Mouse (Mus musculus) stomach, embryonic 14.5 days (tissue): ENCODE results near the gene Hspa5. TPM values are rescaled to one million over a fixed set of nuclear protein-coding genes. Genes with fewer than 3 reads are reported as not detected.
"Not testable (repeated sequence)": the region's sequence is repeated elsewhere in the genome, so short reads cannot be mapped to it uniquely, and the experiment has no call there.

Experiments used
- ATAC-seq: fragments of 200-750 bp; cut with Nextera tagmentation; 2 replicates; pipeline ENCODE4 v1.8.0; 2017; ENCODE audit warnings: low read depth, moderate TSS enrichment; ENCODE audit not compliant: insufficient number of reproducible peaks, insufficient read depth, low FRiP score
- H3K27ac ChIP-seq: fragments of 300-500 bp; sonication (generic); 2 replicates; pipeline ENCODE4 v1.5.1; 2014; ENCODE audit warnings: mild to moderate bottlenecking, low read length, moderate library complexity, mixed read lengths
- H3K27me3 ChIP-seq: fragments of 300-500 bp; sonication (generic); 2 replicates; pipeline ENCODE4 v1.6.1; 2014; ENCODE audit warnings: low read length, control low read depth, mixed read lengths; ENCODE audit not compliant: control insufficient read depth, insufficient read depth
- H3K36me3 ChIP-seq: fragments of 300-500 bp; sonication (generic); 2 replicates; pipeline ENCODE4 v1.6.1; 2014; ENCODE audit warnings: mild to moderate bottlenecking, control low read depth, low read length, moderate library complexity, mixed read lengths; ENCODE audit not compliant: control insufficient read depth, insufficient read depth
- H3K4me1 ChIP-seq: fragments of 300-500 bp; sonication (generic); 2 replicates; pipeline ENCODE4 v1.6.1; 2014; ENCODE audit warnings: low read length, control low read depth, mixed read lengths; ENCODE audit not compliant: control insufficient read depth, insufficient read depth
- H3K4me2 ChIP-seq: fragments of 300-500 bp; sonication (generic); replicated peaks from 2 replicates; pipeline ENCODE4 v1.6.1; 2014; ENCODE audit warnings: low read depth, low read length, control low read depth
- H3K4me3 ChIP-seq: fragments of 300-500 bp; sonication (generic); 2 replicates; pipeline ENCODE4 v1.5.1; 2014; ENCODE audit warnings: low read depth, low read length, control low read depth
- H3K9ac ChIP-seq: fragments of 300-500 bp; sonication (generic); replicated peaks from 2 replicates; pipeline ENCODE4 v1.6.1; 2014; ENCODE audit warnings: low read depth, mild to moderate bottlenecking, control low read depth, low read length, moderate library complexity, mixed read lengths
- H3K9me3 ChIP-seq: fragments of 300-500 bp; sonication (generic); 2 replicates; pipeline ENCODE4 v1.6.1; 2016; ENCODE audit warnings: low read depth, low read length, control low read depth; ENCODE audit not compliant: control insufficient read depth
- WGBS: fragments of 180-500 bp; shearing (Covaris S2); extraction: QIAGEN DNeasy Blood & Tissue Kit; methylation state at CpG from one replicate; pipeline ENCODE4 v1.1.7; 2014; 5-methylcytosine and 5-hydroxymethylcytosine counted together
- polyA plus RNA-seq: library from polyadenylated mRNA; unstranded; fragments of >200 nt; fragmentation: Nextera tagmentation; extraction: Ambion mirVana; gene quantifications from 2 replicates; pipeline ENCODE4 v1.2.1, GENCODE M21; 2014

Gene Hspa5
- polyA plus RNA-seq, 1 experiment from 2014 or later, result 622 TPM

DNA sequence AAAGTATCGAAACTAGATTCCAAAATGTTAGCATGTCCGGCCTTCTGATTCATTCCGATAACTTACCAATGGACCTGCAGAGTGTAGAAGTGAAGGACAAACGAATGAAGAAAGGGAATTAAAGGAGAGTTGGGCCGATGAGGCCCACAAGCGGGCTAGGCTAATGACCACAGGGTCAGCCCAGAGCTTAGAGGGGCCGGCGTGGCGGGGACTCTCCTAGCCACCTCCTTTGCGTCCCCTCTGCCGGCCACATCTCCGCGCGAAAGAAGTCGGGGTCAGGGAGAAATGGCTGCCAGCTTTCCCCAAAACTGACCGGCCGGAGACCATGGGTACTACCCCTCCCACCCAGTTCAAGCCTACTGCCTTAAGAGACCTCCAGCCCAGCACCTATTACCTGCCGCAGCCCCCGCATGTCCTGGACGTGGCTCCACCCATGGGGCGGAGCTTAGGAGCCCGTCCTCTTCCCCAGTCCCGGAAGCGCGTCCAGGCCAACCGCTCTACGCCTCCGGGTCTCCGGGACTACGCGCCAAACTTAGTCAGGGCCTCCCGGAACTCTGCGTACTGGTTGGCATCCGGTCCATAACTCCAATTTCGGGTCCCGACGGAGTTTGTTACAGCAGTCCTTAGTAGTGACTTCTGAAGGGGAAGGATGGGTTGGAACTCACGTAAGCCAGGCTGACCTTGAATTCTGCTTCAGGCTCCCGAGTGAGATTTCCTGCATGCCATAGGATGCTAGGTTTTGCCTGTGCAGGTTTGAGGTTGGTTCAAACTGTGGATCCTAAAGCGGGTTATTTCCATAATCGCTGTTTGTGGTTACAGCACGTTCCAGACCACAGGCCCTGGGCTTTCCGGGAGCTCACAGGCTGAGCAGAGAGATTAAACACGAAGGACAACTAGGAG lies 27.8 kb downstream of the Hspa5 start, which contains the start of gene Rabepk:
Gene Rabepk, minus strand, starts transcription at position 556 of the 900 bp plus-strand sequence.
- WGBS, result 3% methylated on average over 44 of the region's 44 CpGs
- Histone ChIP-seq H3K4me1 (peaks cover 13% of the 10 kb centered on the region; the same call in 1 of the 2 replicates), H3K27ac (peak within 1 kb of the TSS; percentile 3; the same call in 1 of the 2 replicates), H3K4me2 (peak within 1 kb of the TSS; percentile 50), H3K9ac (peak within 1 kb of the TSS; percentile 37), H3K36me3 (no peaks in the 10 kb centered on the region), H3K9me3 (no peaks in the 10 kb centered on the region), H3K4me3 (peak within 1 kb of the TSS; percentile 57), H3K27me3 (no peaks in the 10 kb centered on the region)
- ATAC-seq, result peak; percentile 83

- Histone ChIP-seq H3K9me3 (no peaks in the 10 kb centered on the region), H3K4me2 (peak overlapping the region; percentile 50), H3K4me1 (peaks cover 13% of the 10 kb centered on the region; the same call in 1 of the 2 replicates), H3K27me3 (no peaks in the 10 kb centered on the region), H3K36me3 (0 out of 2 replicates have a peak, but pooled peaks cover 2% of the 10 kb centered on the region), H3K9ac (peak overlapping the region; percentile 37), H3K27ac (no peak overlapping the region), H3K4me3 (peak overlapping the region; percentile 57)
- WGBS, result 79% methylated on average over 7 of the region's 7 CpGs
- ATAC-seq, result no peak
Measured at GRCm38 (mm10) chr2:34800371-34800770, 28.6 kb downstream of the Hspa5 start.

DNA sequence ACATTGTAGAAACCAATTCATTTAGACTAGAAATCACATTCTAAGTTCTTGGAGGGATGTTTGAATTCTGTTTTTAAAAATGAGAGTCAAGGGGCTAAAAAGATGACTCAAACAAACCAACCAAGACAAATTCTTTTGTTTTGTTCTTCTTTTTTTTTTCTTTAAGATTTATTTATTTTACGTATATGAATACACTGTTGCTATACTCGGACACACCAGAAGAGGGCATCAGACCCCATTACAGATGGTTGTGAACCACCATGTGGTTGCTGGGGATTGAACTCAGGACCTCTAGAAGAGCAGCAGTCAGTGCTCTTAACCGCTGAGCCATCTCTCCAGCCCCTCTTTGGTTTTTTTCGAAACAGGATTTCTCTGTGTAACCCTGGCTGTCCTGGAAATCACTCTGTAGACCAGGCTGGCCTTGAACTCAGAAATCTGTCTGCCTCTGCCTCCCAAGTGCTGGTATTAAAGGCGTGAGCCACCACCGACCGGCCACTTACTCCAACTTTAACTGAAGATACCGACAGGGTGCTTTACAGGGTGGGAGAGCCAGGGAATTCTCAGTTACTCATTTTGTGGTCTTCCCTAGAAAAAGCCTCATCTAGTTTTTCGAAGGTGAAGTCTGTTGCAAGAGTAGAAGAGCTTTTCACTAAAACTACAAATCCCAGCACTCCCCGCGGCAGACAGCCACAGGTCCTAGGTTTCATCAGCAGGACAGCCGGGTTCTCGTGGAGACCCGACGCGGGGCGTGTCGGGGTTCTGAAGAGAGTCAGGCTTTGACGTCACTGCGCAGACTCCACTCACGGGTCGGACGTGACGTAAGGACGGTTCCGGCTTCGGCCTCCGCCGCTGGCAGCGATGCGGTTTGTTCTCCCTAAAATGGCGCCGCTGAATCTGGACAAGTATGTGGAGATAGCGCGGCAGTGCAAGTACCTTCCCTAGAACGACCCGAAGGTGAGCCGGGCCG lies 30.0 kb downstream of the Hspa5 start:
- ATAC-seq, result peak; percentile 96
- Histone ChIP-seq H3K4me3 (peak overlapping the region; percentile 65), H3K27ac (peak overlapping the region; percentile 91; the same call in 1 of the 2 replicates), H3K4me1 (peaks cover 13% of the 10 kb centered on the region; the same call in 1 of the 2 replicates), H3K27me3 (no peaks in the 10 kb centered on the region), H3K9me3 (no peaks in the 10 kb centered on the region), H3K4me2 (no peak overlapping the region), H3K9ac (peak overlapping the region; percentile 58), H3K36me3 (peaks cover 10% of the 10 kb centered on the region; the same call in 1 of the 2 replicates)
- 4% methylated on average over 39 of the region's 39 CpGs for WGBS

DNA sequence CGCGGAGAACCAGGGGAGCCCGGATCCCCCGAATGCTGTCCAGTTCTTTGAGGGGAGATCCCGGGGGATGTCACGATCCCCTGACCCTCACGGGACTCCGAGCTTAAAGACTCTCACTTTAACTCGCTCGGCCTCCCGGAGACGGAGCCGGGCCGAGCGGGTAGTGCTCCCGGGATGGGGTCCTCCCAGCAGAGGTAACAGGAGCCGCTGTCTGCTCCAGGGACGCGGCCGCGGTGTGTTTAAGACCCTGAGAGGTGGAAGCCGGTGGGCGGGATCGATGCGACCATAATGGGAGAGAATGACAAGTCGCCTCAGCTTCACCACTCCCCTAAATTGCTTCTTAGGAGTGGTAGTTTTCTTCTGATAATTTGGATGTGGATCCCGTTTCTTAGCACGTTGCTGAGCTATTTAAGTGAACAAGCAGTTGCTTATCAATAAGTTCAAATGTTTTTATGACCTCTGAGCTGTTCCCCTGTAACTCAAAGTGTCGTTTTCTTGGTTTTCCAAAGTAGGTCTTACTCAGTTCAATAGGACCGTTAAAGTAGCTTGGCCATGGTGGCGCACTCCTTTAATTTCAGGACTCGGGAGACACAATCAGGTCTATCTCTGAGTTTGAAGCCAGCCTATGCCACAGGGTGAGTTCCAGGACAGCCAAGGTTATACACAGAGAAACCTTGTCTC lies 30.9 kb downstream of the Hspa5 start:
- H3K9me3 ChIP-seq, H3K27me3 ChIP-seq, ATAC-seq: not testable (repeated sequence)
- Histone ChIP-seq H3K4me2 (peak overlapping the region; percentile 68), H3K27ac (peak overlapping the region; percentile 91; the same call in 1 of the 2 replicates), H3K36me3 (peaks cover 16% of the 10 kb centered on the region), H3K4me3 (peak overlapping the region; percentile 65), H3K4me1 (peaks cover 13% of the 10 kb centered on the region; the same call in 1 of the 2 replicates), H3K9ac (peak overlapping the region; percentile 58)
- WGBS, result under 1% methylated on average over 24 of the region's 32 CpGs

GRCm38 (mm10) chr2:34803746-34804145 lies 32.0 kb downstream of the Hspa5 start:
- ATAC-seq, result no peak
- H3K4me2 ChIP-seq, result peak overlapping the region; percentile 68
- H3K27ac ChIP-seq, result no peak overlapping the region
- peak overlapping the region; percentile 65; the same call in 1 of the 2 replicates for H3K4me3 ChIP-seq
- H3K4me1 ChIP-seq, result peaks cover 12% of the 10 kb centered on the region; the same call in 1 of the 2 replicates
- peaks cover 22% of the 10 kb centered on the region for H3K36me3 ChIP-seq
- no peak overlapping the region for H3K9ac ChIP-seq
- WGBS, result 65% methylated on average over 3 of the region's 3 CpGs
- H3K27me3 ChIP-seq, result no peaks in the 10 kb centered on the region
- no peaks in the 10 kb centered on the region for H3K9me3 ChIP-seq

- no peaks in the 10 kb centered on the region for H3K27me3 ChIP-seq
- no peaks in the 10 kb centered on the region for H3K9me3 ChIP-seq
- H3K4me2 ChIP-seq, result peak overlapping the region; percentile 68; the same call in 1 of the 2 replicates
- peaks cover 8% of the 10 kb centered on the region; the same call in 1 of the 2 replicates for H3K4me1 ChIP-seq
- WGBS, result 98% methylated on average over 2 of the region's 2 CpGs
- H3K27ac ChIP-seq, result no peak overlapping the region
- peaks cover 25% of the 10 kb centered on the region for H3K36me3 ChIP-seq
- H3K4me3 ChIP-seq, result peak overlapping the region; percentile 65; the same call in 1 of the 2 replicates
- H3K9ac ChIP-seq, result no peak overlapping the region
- ATAC-seq, result no peak
Measured at GRCm38 (mm10) chr2:34804172-34804571, 32.4 kb downstream of the Hspa5 start.

DNA sequence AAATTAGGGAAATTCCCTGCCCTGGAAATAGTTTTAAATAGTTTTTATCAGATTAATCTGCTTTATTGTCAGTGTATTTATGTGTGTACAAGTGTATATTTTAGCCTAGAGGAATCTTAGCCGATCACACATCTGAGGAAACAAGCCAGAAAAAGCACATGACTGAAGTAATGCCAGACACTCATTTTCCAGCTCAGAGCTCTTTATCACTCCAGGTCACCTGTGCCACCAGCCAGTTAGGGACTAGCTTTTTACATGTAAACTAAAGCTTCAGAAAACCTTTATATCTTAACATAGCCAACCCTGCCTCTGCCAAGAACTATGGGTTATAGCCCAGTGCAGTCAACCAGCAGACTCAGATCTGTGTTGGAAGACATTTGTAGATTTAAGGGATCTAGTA lies 33.0 kb downstream of the Hspa5 start:
- Histone ChIP-seq H3K27me3 (no peaks in the 10 kb centered on the region), H3K36me3 (peaks cover 28% of the 10 kb centered on the region), H3K9me3 (no peaks in the 10 kb centered on the region), H3K4me1 (peaks cover 8% of the 10 kb centered on the region; the same call in 1 of the 2 replicates), H3K27ac (no peak overlapping the region), H3K4me2 (no peak overlapping the region), H3K4me3 (no peak overlapping the region), H3K9ac (no peak overlapping the region)
- no peak for ATAC-seq
- WGBS, result 79% methylated on average over 1 of the region's 1 CpGs
